In genomic region chr7:117317362-117317761, GRCm38 (mm10) we compare ENCODE assay signal across 16 mouse cellular contexts.
DNase-seq lines count a peak whose midpoint lies in the region; ATAC-seq lines count a peak whose summit lies in the region.
"Had no signal": no experiment of that assay in that cellular context is flagged by ENCODE, and none has a peak within 500 bp of the region (broad histone marks: within the 10 kb centered on the region; RNA-seq: fewer than 3 reads in every experiment).

No protein-coding gene starts in this region.

- WGBS in forebrain, embryonic 14.5 days: 64% methylated on average over 2 of the region's 2 CpGs
- WGBS in forebrain, embryonic 13.5 days: 68% methylated on average over 2 of the region's 2 CpGs

- no peaks in the 10 kb centered on the region for H3K9me3 ChIP-seq in forebrain, embryonic 14.5 days (replicated peaks; ENCODE audit: control insufficient read depth, low read length)
- no peaks in the 10 kb centered on the region for H3K9me3 ChIP-seq in forebrain, embryonic 13.5 days (replicated peaks)
- H3K9me3 ChIP-seq: intestine, embryonic 15.5 days; limb, embryonic 10.5 days; liver, embryonic 12.5 days; neural tube, embryonic 13.5 days had no signal

- H3K27me3 ChIP-seq in forebrain, embryonic 14.5 days (replicated peaks; ENCODE audit: control insufficient read depth, insufficient read depth, low read length): no peaks in the 10 kb centered on the region
- no peaks in the 10 kb centered on the region for H3K27me3 ChIP-seq in forebrain, embryonic 13.5 days
- H3K27me3 ChIP-seq: intestine, embryonic 15.5 days; liver, embryonic 12.5 days; neural tube, embryonic 13.5 days; Patski had no signal

- peak; percentile 54 for DNase-seq in forebrain, embryonic 14.5 days (ENCODE audit: low spot score)
- DNase-seq in right cerebral cortex, adult 18-20 months: peak; percentile 54
- DNase-seq in right cerebral cortex, postnatal 25 days: no peak
- DNase-seq in left cerebral cortex, adult 8-10 months (ENCODE audit: low spot score in 2 of 2): peak; percentile 5 to 27
- peak; percentile 6 for DNase-seq in right cerebral cortex, postnatal 4 days
- no peak for DNase-seq in MN1 (ENCODE audit: low spot score)
- DNase-seq in cerebellum, adult 11-12 months: no peak
- DNase-seq: cerebellum, adult 18-20 months; thymus, postnatal 4 days had no signal

- no peak overlapping the region for H3K4me3 ChIP-seq in forebrain, embryonic 14.5 days (ENCODE audit: low read depth, low read length)
- no peak overlapping the region for H3K4me3 ChIP-seq in forebrain, embryonic 13.5 days
- H3K4me3 ChIP-seq: intestine, embryonic 15.5 days; layer of hippocampus, adult 2 months; limb, embryonic 10.5 days; liver, embryonic 12.5 days; neural tube, embryonic 13.5 days had no signal

- H3K4me2 ChIP-seq in forebrain, embryonic 14.5 days (ENCODE audit: low read length): no peak overlapping the region
- H3K4me2 ChIP-seq in forebrain, embryonic 13.5 days: no peak overlapping the region
- H3K4me2 ChIP-seq: intestine, embryonic 15.5 days; liver, embryonic 12.5 days; neural tube, embryonic 13.5 days had no signal

- no peak; the same call in 1 of the 2 replicates for ATAC-seq in forebrain, embryonic 14.5 days
- no peak for ATAC-seq in forebrain, embryonic 13.5 days
- ATAC-seq: intestine, embryonic 15.5 days; liver, embryonic 12.5 days; Patski had no signal

- H3K27ac ChIP-seq in forebrain, embryonic 14.5 days (ENCODE audit: low read depth, low read length): no peak overlapping the region
- H3K27ac ChIP-seq in forebrain, embryonic 13.5 days: no peak overlapping the region
- H3K27ac ChIP-seq: intestine, embryonic 15.5 days; layer of hippocampus, adult 2 months; limb, embryonic 10.5 days; liver, embryonic 12.5 days; neural tube, embryonic 13.5 days had no signal

- no peak overlapping the region for H3K9ac ChIP-seq in forebrain, embryonic 14.5 days (ENCODE audit: low read length)
- no peak overlapping the region for H3K9ac ChIP-seq in forebrain, embryonic 13.5 days
- H3K9ac ChIP-seq: intestine, embryonic 15.5 days; liver, embryonic 12.5 days; neural tube, embryonic 13.5 days had no signal

- H3K4me1 ChIP-seq in forebrain, embryonic 14.5 days (ENCODE audit: control insufficient read depth, insufficient read depth, low read length): no peaks in the 10 kb centered on the region
- H3K4me1 ChIP-seq in forebrain, embryonic 13.5 days: peaks cover 21% of the 10 kb centered on the region
- H3K4me1 ChIP-seq: intestine, embryonic 15.5 days; limb, embryonic 10.5 days; liver, embryonic 12.5 days had no signal

- H3K36me3 ChIP-seq in forebrain, embryonic 14.5 days (ENCODE audit: control insufficient read depth, insufficient read depth, low read length): no peaks in the 10 kb centered on the region
- no peaks in the 10 kb centered on the region for H3K36me3 ChIP-seq in forebrain, embryonic 13.5 days (ENCODE audit: poor library complexity, severe bottlenecking)
- H3K36me3 ChIP-seq: intestine, embryonic 15.5 days; limb, embryonic 10.5 days; liver, embryonic 12.5 days; neural tube, embryonic 13.5 days had no signal

Comparison
In these comparisons a context has a peak if more than half of its experiments do, and no peak if none do; other contexts are left out.
1. DNase-seq: peak in forebrain, embryonic 14.5 days (single experiment), right cerebral cortex, adult 18-20 months (single experiment), left cerebral cortex, adult 8-10 months (2 of 2) and right cerebral cortex, postnatal 4 days (single experiment); none in right cerebral cortex, postnatal 25 days (single experiment), MN1 (single experiment) and cerebellum, adult 11-12 months (single experiment).